Mouse (Mus musculus): ENCODE measurements around the gene Tex10.

DNA sequence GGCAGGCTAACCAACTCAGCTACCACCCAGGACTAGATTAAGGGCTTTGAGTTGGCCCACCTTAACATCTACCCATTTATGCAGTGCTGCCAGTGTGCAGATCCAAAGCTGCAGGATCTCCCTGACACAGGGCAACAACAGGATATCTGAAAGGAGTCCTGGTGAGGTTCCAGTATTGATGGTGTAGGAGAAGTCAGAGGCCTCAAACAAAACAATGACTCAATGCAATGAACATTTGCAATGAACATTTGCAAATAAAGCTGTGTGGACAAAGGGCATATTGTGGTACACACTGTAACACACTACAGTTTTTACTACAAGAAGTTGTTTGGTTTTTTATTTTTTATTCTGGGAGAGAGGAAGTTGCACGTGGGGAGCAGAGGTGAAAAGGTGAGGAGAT lies 12.2 kb downstream of the Tex10 start:
- TF ChIP-seq CTCF (IDR thresholded peaks at IDR 0.05; ENCODE audit: extremely low read depth, insufficient read length, insufficient replicate concordance, low read depth, low read length) = no peak
- TF ChIP-seq POLR2A (IDR thresholded peaks at IDR 0.05; ENCODE audit: low read depth, low read length) = no peak
